Mouse (Mus musculus) megakaryocyte, adult 5-6 weeks (primary cell): ENCODE data around the gene Pemt. TPM values are rescaled to one million over a fixed set of nuclear protein-coding genes. Genes with fewer than 3 reads are reported as not detected.

Experiments
- ATAC-seq: 2 replicates; pipeline ENCODE4 v1.8.0; 2016; ENCODE audit warnings: mild to moderate bottlenecking, inconsistent platforms; ENCODE audit not compliant: poor library complexity, severe bottlenecking
- total RNA-seq, 2 experiments: library from RNA; stranded (forward) in 1 of 2; stranded (reverse) in 1 of 2; fragments of 153-499, 151-499 nt in 1 of 2; fragments of 221-1000, 200-1000 nt in 1 of 2; gene quantifications; 2 replicates each; pipeline versions ENCODE4 v1.2.3 to v1.2.4; 2015 to 2017

Pemt gene
- total RNA-seq, 2 experiments from 2014 or later: 0.92 to 3.2 TPM

DNA sequence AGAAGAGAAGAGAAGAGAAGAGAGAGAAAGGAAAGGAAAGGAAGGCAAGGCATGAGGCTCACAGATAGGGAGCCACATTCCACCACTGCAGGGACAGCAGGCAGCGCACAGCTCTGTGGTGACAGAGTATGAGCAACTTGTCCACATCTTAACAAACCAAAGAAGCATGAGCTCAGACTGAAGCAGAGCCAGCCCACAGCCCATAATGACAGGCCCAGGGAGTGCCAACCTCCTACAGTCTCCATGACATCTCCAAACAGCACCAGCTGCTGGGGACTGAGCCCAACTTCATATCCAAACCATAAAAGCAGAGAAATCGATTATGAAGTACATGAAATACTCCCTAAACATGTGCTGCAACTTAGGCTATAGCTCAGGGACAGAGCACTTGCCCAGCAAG, 11.7 kb upstream of the Pemt start:
- ATAC-seq: no peak

- no peak for ATAC-seq
Observed at GRCm38 (mm10) chr11:60056520-60056919, 10.2 kb upstream of the Pemt start.

DNA sequence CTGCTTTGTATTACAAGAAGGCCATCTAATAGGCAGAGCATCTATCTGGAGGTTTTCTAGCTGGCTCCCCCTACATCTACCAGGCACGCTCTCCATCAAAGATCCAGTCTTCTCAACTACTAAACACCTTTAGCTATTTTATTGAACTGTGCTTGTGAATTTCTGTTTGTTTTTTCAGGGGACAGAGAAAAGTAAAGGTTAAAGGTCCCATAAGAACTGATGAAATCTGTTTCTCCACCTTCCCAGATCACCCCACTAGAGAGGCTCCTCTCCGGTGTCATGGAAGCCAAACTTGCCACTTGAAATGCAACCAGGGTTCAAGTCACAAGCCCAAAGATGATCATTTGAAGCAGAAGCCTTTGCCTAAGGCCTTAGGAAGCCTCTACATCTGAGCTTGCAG, 2.6 kb upstream of the Pemt start:
- no peak for ATAC-seq

- ATAC-seq: no peak
Observed at GRCm38 (mm10) chr11:60045676-60046057, 622 bp downstream of the Pemt start.

- ATAC-seq: no peak
Observed at GRCm38 (mm10) chr11:60044777-60045176, 1.5 kb downstream of the Pemt start.

DNA sequence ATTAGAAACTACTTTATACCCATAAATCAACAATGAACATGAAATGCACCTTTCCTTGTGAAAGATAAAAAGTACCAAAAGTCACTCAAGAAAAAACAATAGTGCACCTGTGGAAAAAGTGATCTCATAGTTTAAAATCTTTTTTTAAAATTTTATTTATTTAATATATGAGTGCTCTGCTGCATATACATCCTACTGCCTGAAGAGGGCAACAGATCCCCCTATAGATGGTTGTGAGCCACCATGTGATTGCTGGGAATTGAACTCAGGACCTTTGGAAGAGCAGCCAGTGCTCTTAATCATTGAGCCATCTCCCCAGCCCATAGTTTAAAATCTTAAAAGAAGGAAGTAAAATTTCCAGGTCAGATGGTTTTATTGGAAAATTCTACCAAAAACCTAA, 4.0 kb downstream of the Pemt start:
- ATAC-seq: no peak

- no peak for ATAC-seq
Observed at GRCm38 (mm10) chr11:60036537-60037220, 9.6 kb downstream of the Pemt start.

- no peak for ATAC-seq
Observed at GRCm38 (mm10) chr11:60034911-60035400, 11.3 kb downstream of the Pemt start.

DNA sequence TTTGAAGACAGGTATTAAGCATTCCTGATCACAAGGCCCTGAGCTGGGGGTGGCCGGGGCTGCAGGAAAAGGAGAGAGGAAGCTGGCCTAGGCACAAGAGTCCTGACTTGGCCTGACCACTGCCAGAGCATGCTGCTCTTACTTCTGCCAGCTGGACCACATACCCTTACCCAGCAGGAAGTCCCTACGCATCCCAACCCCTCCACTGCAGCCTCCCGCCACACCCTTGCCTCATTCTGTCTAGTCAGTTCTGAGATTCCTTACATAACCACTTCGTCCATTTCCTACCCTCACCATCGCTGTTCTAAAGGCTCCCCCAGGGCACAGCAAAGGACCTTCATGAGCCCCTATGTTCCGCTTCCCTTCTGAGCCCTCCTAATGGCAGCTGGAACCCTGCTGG, 12.0 kb downstream of the Pemt start:
- ATAC-seq: no peak

- no peak for ATAC-seq
Observed at GRCm38 (mm10) chr11:60032586-60033430, 13.5 kb downstream of the Pemt start.

- ATAC-seq: no peak
Observed at GRCm38 (mm10) chr11:60030747-60031331, 15.4 kb downstream of the Pemt start.

DNA sequence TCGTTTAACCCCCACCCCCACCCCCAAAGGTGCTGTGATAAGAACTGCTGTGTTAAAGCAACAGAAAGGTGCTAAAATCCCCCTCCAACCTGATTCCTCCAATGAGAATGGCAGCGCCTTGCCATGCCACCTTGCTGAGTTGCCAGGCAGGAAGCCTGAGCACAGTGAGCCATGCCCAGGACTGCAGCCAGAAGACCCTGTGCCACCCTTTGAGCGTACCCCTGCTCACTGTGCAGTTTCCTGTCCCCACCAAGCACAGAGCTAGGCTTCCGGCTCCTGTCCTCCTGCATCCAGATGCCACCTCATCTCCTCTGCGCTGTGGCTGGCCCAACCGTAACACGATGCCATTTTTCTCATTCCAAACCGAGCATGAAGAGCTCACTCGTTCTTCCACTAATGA, 16.3 kb downstream of the Pemt start:
- ATAC-seq: no peak

DNA sequence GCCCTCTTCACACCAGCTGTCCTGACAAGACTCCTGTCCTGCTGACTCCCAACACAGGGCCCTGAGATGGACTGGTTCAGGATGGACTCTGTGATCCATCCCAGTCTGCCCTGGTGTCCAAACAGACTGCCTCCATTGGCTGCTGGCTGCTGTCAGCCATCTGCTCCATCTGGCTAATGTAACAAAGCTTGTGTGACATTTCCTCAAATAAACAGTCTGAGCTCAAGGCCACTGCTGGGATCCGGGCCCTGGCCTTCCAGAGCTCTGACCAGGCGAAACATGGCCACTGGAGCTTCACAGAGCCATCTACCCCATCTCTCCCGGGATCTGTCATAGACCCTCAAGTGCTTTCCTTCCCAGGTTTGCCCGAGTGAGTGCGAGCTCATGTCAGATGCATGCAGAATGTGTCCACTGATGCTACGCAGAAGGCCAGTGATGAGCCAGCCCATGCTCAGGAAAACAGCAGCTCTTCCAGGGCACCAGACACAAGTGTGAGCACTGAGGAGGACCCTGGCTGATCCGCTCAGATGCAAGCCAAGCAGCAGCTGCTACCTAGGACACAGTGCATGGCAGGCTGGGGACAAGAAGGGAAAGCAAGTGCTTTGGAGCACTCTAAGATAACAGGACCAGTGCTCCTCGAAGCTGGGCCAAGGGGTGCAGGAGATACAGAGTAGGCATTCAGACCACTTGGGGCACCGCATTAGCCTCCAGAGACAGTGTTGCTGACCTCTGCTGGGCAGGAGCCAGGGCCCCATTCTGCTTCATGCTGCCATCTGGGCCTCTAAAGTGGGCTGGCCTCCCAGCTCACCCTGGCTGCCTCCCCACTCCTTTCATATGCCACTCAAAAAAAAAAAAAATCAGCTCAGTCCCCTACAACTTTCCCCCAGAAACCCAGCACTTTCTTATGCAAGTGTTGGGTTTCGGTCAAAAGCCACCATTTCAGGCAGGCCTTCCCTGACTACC, 18.1 kb downstream of the Pemt start:
- ATAC-seq: no peak

GRCm38 (mm10) chr11:60027272-60027671, 19.0 kb downstream of the Pemt start:
- peak; percentile 81 for ATAC-seq

GRCm38 (mm10) chr11:60026166-60026565, 20.1 kb downstream of the Pemt start:
- no peak for ATAC-seq

DNA sequence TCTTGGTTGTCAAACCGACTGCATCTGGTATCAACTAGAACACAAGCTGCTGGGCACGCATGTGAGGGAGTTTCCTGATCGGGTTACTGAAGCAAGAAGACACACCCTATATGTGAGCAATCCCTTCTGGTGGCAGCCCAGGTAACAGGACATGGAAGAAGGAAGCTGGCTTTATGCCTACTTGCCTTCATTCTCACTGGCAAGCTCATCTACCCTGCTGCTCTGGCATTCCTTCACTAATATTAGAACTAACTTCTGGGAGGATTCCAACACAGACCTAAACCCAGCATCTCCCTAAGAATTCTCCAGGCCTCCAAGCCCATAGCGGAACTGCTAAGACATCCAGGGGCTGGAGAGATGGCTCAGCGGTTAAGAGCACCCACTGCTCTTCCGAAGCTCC, 25.1 kb downstream of the Pemt start:
- no peak for ATAC-seq

DNA sequence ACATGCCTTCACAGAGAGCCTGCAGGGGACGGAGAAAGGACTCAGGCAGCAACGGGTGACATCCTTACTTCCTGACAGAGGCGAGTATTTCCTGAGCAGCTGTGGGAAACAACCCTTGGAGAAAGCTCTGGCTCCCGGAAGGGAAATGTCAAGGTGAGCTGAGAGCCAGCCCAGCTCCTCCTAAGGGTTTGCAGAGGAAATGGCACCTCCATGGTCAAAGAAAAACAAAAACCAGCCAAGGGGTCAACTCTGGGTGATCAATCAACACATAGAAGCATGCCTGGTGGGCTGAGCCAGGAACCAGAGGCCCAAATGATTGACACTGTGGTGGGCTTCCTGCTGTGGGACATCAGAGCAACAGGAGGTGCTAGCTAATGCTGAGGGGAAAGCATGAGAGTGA, 29.6 kb downstream of the Pemt start:
- no peak for ATAC-seq

GRCm38 (mm10) chr11:60011516-60011915, 34.8 kb downstream of the Pemt start:
- ATAC-seq: no peak

GRCm38 (mm10) chr11:60009451-60009850, 36.8 kb downstream of the Pemt start:
- no peak for ATAC-seq

DNA sequence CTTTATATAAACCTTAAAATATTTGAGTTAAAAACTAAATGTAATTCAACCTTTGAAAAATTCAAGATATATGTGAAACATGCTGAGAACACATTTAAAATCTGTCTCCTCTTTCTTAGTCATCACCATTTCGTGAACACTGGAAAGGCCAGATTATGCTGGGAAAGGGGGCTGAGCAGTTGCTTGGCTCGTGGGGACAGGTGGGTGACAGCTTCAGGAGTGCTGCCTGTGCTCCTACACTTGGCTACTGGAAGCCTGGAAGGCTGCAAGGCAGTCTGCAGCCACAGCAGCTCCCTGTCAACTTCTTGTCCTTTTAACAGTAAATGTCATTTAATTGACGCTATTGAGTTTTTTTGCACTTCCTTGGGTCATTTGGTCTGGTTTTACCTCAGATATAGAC, 40.4 kb downstream of the Pemt start:
- ATAC-seq: no peak

- ATAC-seq: no peak
Observed at GRCm38 (mm10) chr11:60004716-60005115, 41.6 kb downstream of the Pemt start.
